Mouse (Mus musculus) ES-E14 (cell line): ENCODE data around the gene Cebpz.

Source experiments
- HCFC1 ChIP-seq: IDR thresholded peaks from 2 replicates; pipeline ENCODE4 v1.6.1; 2012; ENCODE audit warnings: low read length, inconsistent platforms, borderline replicate concordance; ENCODE audit not compliant: insufficient read depth
- ZNF384 ChIP-seq: IDR thresholded peaks from 2 replicates; pipeline ENCODE4 v1.6.1; 2012; ENCODE audit warnings: low read depth, low read length, inconsistent platforms

DNA sequence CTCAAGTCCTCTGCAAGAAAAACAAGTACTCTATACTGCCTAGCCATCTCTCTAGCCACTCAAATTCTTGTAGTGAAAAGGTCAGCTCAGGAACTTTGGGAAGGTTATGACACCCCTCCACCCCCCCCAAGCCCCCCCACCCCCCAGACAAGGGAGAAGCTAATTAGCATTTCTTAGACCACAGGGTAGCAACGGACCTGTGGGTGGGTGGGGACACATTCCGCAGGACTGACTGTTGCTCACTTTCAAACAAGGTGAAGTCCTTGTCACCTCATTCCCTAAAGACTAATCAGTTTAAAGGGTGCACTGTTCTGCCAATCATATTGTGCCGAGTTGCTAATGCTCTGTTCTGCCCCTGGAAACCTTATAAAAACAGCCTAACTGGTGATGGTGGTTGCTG is 22.9 kb downstream of the Cebpz start:
- TF ChIP-seq HCFC1 = no peak
- no peak for TF ChIP-seq ZNF384
